Mouse (Mus musculus) cerebellum, postnatal 10 days (tissue): Measurements from ENCODE around the gene Mprip.
A peak's percentile ranks its signal among the peaks of the same experiment; 100 is the strongest.
"Not testable (repeated sequence)": the region's sequence is repeated elsewhere in the genome, so short reads cannot be mapped to it uniquely, and the experiment has no call there.

Source experiments
- DNase-seq, 2 experiments: peaks; one replicate each; pipeline ENCODE4 v3.0.0; 2021; ENCODE audit warnings: mixed read lengths in 2 of 2

The Mprip gene

DNA sequence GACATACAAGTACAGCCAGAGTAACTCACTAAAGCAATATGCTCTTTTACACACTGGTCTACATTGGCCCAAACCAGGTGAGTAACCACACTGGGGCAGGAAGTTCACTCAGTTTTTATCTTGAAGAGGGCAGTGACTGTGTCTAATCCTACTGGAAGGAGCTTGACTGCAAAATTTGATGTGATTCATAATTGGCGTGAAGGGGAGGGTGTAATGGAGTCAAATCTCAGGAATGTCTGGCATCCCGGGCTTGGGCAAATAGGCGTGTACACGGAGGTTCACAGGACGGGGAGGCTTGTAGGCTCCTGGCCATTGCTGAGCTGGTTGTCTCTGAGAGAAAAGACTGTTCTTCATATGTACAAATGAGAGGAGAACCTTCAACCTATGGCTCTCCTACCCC, 5.8 kb upstream of the Mprip start:
- no peak for DNase-seq

DNA sequence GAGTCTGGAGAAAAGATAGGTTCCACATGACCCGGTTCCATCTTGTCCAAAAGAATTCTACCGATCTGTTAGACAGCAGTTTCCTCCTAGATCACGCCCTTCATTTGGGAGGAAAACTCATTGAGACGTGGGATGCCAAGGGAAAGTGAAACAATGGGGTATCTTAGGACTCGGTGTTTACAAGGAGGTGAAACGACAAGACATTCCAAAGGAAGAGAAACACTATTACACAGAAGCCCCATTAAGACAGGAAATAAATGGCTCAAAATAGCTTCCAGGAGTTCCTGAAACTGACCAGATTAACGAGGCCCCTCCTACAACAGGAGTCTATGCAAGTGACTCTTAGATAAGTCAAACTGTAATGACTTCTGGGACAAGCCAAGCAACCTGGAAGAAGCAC, 5.1 kb upstream of the Mprip start:
- DNase-seq, result no peak

GRCm38 (mm10) chr11:59661601-59662248, 620 bp downstream of the Mprip start:
- DNase-seq, result peak in 1 of 2 experiments; percentile 56

GRCm38 (mm10) chr11:59662249-59662788, 1.2 kb downstream of the Mprip start:
- peak; percentile 97 to 99 for DNase-seq

GRCm38 (mm10) chr11:59662877-59663775, 2.0 kb downstream of the Mprip start:
- DNase-seq, result peak in 1 of 2 experiments; percentile 55

- peak in 1 of 2 experiments; percentile 13 for DNase-seq
These were observed 2.7 kb downstream of the Mprip start for GRCm38 (mm10) chr11:59663776-59664320.

- peak; percentile 66 for DNase-seq
These were observed 3.7 kb downstream of the Mprip start for GRCm38 (mm10) chr11:59664818-59665217.

GRCm38 (mm10) chr11:59671049-59671693, 10.1 kb downstream of the Mprip start:
- no peak for DNase-seq

DNA sequence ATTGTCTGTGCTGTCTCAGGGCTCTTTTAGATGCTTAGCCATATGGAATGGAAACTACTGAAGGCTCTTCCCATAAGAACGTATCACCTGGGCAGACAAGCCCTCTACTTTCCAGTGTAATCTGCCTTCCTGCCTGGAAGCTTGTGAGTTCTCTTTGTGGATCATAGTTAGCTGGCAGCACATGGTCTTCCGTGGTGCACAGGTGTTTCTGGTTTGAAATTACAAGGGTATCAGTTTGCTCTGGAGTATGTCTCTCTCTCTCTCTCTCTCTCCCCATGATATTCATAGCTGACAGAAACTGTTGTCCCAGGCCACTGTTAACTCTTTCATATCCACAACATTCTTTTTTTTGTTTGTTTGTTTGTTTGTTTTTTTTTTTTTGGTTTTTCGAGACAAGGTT, 12.9 kb downstream of the Mprip start:
- DNase-seq, result no peak

DNA sequence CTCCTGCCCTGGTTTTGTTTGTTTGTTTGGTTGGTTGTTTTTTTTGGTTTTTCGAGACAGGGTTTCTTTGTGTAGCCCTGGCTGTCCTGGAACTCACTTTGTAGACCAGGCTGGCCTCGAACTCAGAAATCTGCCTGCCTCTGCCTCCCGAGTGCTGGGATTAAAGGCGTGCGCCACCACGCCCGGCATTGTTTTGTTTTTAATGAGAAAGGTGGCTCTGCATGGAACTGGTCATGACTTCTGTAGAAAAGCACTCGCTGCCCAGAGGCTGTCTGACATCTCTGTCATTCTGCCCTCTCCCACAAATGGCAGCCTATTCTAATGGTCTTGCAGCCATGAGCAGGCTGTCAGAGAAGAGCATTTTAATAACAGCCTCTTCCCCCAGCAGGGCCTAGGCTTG, 13.6 kb downstream of the Mprip start:
- DNase-seq, result not testable (repeated sequence)

DNA sequence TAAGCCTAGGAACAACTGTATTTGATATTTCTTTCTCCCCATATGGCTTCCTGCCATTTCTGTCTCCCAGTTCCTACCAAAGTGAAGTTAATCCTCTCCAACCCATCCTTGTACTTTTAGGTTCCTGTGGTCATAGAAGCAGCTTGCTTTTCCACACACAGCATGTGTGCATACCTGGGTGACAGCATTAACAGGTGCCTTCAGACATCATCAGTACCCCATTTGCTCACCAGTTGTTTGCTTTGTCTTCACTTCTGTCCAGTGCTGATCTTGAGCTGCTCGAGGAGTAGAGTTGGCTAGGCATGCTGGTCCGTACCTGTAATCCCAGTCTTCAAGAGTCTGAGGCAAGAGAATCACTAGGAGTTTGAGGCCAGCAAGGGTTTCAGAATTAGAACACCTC, 16.7 kb downstream of the Mprip start:
- DNase-seq, result no peak

DNA sequence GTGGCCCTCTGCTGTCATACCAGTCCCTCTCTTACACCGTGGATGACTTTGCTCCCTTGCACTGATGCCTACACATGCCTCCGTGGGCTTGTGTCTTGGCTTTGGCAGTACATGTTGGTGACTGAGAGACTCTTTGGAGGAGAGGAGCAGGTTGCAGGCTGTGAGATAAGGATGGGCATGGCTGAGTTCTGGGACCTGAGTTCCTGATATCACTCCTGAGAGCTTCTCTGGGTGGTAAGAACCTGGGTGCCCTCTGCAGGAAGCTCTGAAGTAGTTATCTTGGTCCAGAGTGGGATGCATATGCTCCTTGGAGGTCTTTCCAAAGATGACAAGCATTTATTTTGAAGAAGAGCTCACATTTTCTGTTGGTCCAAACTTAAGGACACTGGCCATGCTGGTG, 17.6 kb downstream of the Mprip start:
- DNase-seq, result no peak

DNA sequence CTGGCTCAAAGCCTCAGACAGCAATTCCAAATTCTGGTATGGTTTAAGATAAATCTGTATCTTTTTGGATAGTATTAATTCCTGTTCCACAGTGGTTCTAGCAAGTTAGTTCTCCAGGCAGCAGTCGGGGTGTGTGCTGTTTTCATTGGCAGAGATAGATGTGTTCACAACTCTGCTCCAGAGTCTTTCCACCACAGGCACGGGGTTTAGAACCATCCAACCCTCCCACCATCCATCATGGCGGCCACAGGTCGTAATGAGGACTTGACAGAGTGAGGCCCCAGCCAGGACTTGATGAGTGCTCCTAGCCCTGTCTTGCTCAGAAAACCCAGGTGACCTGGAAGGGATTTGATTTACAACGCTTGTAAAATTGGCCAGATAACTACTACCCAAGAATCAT, 19.0 kb downstream of the Mprip start:
- no peak for DNase-seq

- no peak for DNase-seq
These were observed 23.9 kb downstream of the Mprip start for GRCm38 (mm10) chr11:59684956-59685355.

GRCm38 (mm10) chr11:59694533-59694932, 33.4 kb downstream of the Mprip start:
- peak; percentile 62 to 64 for DNase-seq

- DNase-seq, result no peak
These were observed 34.4 kb downstream of the Mprip start for GRCm38 (mm10) chr11:59695550-59695949.

DNA sequence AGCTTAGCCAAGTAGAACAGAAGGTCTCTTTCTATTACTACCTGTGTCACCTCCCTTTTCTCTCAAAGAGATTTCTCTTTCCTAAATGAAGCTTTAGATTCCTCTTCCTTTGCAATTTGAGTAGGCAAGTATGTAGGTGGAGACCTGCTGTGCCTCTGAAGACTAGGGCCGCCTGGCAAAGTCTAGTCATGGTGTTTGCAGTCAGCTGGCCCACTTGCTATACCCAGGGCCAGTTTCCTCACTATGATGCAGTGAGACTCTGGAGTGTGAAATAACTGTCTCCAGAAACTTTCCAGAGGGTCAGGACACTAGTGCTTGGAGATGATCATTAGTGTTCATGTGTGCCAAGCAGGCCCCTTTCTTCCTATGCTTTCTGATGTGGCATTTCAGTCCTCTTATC, 36.5 kb downstream of the Mprip start:
- DNase-seq, result no peak

DNA sequence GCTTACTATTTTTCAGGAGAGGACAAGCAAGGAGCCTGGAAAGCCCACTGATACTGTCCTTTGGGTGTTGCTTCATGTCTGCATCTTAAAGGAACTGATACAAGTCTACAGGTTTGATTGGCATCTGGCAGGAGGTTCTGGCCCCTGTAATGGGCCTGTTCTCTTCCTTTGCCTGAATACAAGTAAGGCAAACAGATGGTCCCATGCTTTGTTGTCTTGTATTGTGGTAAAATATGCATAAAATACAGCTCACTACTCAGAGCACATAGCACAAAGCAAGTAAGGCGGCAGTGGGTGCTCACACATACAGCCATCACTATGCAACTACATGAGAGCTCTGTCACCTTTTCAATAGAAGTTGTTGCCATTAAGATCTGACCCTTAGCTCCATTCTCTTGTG, 39.7 kb downstream of the Mprip start:
- no peak for DNase-seq

GRCm38 (mm10) chr11:59705113-59705512, 44.0 kb downstream of the Mprip start:
- DNase-seq, result peak; percentile 46 to 50

DNA sequence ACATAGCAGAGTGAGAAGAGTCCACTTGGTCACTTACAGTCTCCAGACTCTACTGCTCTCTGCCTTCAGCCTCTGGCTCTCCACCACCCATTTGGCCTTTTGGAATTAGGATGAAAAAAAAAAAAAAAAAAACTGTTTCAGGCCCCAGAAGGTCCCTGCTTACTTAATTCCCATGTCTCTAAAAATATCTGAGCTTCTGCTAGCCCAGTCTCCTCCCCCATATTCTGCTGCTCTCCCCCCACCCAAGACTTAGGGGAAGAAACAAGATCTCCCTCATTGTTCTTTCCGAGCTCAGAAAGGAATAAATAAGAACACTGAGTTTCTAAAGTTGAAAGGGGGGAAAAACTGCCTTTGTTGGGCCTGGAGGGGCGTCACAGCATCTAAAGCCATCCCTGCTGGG, 46.4 kb downstream of the Mprip start:
- DNase-seq, result no peak

GRCm38 (mm10) chr11:59707931-59708611, 47.0 kb downstream of the Mprip start:
- DNase-seq, result peak; percentile 75 to 76

- DNase-seq, result peak in 1 of 2 experiments; percentile 16
These were observed 54.3 kb downstream of the Mprip start for GRCm38 (mm10) chr11:59715424-59715840.
